Mouse (Mus musculus) intestine, embryonic 15.5 days (tissue): ENCODE data around the gene Mon1a. TPM values are rescaled to one million over a fixed set of nuclear protein-coding genes. Genes with fewer than 3 reads are reported as not detected.
A peak's percentile ranks its signal among the peaks of the same experiment; 100 is the strongest.

ENCODE experiments used
- ATAC-seq: fragments of 200-750 bp; cut with Nextera tagmentation; 2 replicates; pipeline ENCODE4 v1.8.0; 2017; ENCODE audit warnings: moderate TSS enrichment, moderate library complexity
- H3K27ac ChIP-seq: fragments of 300-500 bp; sonication (generic); 2 replicates; pipeline ENCODE4 v1.5.1; 2015; ENCODE audit warnings: mild to moderate bottlenecking, inconsistent platforms
- H3K27me3 ChIP-seq: fragments of 300-500 bp; sonication (generic); replicated peaks from 2 replicates; pipeline ENCODE4 v1.6.1; 2015; ENCODE audit warnings: inconsistent platforms
- H3K36me3 ChIP-seq: fragments of 300-500 bp; sonication (generic); 2 replicates; pipeline ENCODE4 v1.6.1; 2015; ENCODE audit warnings: inconsistent platforms
- H3K4me1 ChIP-seq: fragments of 300-500 bp; sonication (generic); replicated peaks from 2 replicates; pipeline ENCODE4 v1.6.1; 2015; ENCODE audit warnings: inconsistent platforms
- H3K4me2 ChIP-seq: fragments of 300-500 bp; sonication (generic); replicated peaks from 2 replicates; pipeline ENCODE4 v1.6.1; 2015; ENCODE audit warnings: mild to moderate bottlenecking, inconsistent platforms
- H3K4me3 ChIP-seq: fragments of 300-500 bp; sonication (generic); replicated peaks from 2 replicates; pipeline ENCODE4 v1.5.1; 2015; ENCODE audit warnings: inconsistent platforms
- H3K9ac ChIP-seq: fragments of 300-500 bp; sonication (generic); 2 replicates; pipeline ENCODE4 v1.6.1; 2015; ENCODE audit warnings: inconsistent platforms
- H3K9me3 ChIP-seq: fragments of 300-500 bp; sonication (generic); 2 replicates; pipeline ENCODE4 v1.6.1; 2016; ENCODE audit warnings: inconsistent platforms
- whole genome bisulfite sequencing: fragments of 180-500 bp; shearing (Covaris S2); methylation state at CpG from one replicate; pipeline ENCODE4 v1.1.7; 2015; 5-methylcytosine and 5-hydroxymethylcytosine counted together
- polyA plus RNA-seq: library from polyadenylated mRNA; unstranded; fragments of >200 nt; fragmentation: Nextera tagmentation; extraction: Ambion mirVana; gene quantifications from 2 replicates; pipeline ENCODE4 v1.2.1, GENCODE M21; 2015

The Mon1a gene
- polyA plus RNA-seq, 1 experiment from 2014 or later: 18.5 TPM

DNA sequence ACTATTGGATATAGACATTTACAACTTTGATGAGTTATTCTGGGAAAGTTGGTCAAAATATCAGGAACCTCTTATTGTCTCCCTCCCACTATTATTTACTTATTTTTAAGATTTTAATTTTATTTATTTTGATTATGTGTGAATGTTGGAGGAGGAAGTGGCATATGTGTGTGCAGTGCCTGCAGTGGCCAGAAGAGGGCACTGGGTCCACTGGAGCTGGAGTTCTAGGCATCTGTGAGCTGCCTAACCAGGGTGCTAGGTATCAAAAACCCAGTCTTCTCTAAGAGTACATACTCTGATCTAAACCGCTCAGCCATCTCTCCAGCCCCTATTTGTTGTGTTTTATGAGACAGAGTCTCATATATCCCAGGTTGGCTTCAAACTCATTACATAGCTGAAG, 3.1 kb downstream of the Mon1a start:
- Histone ChIP-seq H3K36me3 (no peaks in the 10 kb centered on the region), H3K27me3 (no peaks in the 10 kb centered on the region), H3K27ac (peak overlapping the region; percentile 86; the same call in 1 of the 2 replicates), H3K9ac (no peak overlapping the region), H3K9me3 (no peaks in the 10 kb centered on the region), H3K4me1 (peaks cover 14% of the 10 kb centered on the region), H3K4me3 (no peak overlapping the region), H3K4me2 (no peak overlapping the region; the same call in 1 of the 2 replicates)
- WGBS: 92% methylated on average over 1 of the region's 1 CpGs
- no peak for ATAC-seq

- ATAC-seq: no peak
- H3K9ac ChIP-seq: no peak overlapping the region
- 90% methylated on average over 10 of the region's 10 CpGs for WGBS
- no peaks in the 10 kb centered on the region for H3K9me3 ChIP-seq
- peaks cover 10% of the 10 kb centered on the region for H3K36me3 ChIP-seq
- H3K4me3 ChIP-seq: no peak overlapping the region
- no peak overlapping the region for H3K4me2 ChIP-seq
- H3K27ac ChIP-seq: no peak overlapping the region
- H3K4me1 ChIP-seq: 0 out of 2 replicates have a peak, but pooled peaks cover 5% of the 10 kb centered on the region
- H3K27me3 ChIP-seq: peaks cover 9% of the 10 kb centered on the region; the same call in 1 of the 2 replicates
These were observed 10.6 kb downstream of the Mon1a start for GRCm38 (mm10) chr9:107898563-107898962.

DNA sequence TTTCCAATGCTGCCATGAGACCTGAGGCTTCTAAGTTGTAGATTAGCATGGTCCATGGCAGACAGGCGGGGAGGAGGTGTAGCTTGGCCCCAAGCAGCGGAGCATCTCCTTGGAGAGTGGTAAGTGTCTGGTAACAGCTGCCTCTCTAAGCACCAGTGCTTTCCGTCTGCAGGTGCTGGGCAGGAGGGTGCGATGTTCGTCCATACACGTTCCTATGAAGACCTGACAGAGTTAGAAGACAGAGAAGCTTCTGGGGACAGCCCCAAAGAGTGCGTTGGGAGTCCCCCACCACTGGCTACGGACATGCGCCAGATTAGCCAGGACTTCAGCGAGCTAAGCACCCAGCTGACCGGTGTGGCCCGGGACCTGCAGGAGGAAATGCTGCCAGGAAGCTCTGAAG, 11.9 kb downstream of the Mon1a start:
- Histone ChIP-seq H3K4me2 (no peak overlapping the region), H3K9me3 (no peaks in the 10 kb centered on the region), H3K4me1 (peaks cover 6% of the 10 kb centered on the region; the same call in 1 of the 2 replicates), H3K9ac (no peak overlapping the region), H3K4me3 (no peak overlapping the region), H3K27ac (no peak overlapping the region), H3K27me3 (peaks cover 9% of the 10 kb centered on the region; the same call in 1 of the 2 replicates), H3K36me3 (peaks cover 10% of the 10 kb centered on the region)
- 74% methylated on average over 12 of the region's 12 CpGs for WGBS
- no peak for ATAC-seq

DNA sequence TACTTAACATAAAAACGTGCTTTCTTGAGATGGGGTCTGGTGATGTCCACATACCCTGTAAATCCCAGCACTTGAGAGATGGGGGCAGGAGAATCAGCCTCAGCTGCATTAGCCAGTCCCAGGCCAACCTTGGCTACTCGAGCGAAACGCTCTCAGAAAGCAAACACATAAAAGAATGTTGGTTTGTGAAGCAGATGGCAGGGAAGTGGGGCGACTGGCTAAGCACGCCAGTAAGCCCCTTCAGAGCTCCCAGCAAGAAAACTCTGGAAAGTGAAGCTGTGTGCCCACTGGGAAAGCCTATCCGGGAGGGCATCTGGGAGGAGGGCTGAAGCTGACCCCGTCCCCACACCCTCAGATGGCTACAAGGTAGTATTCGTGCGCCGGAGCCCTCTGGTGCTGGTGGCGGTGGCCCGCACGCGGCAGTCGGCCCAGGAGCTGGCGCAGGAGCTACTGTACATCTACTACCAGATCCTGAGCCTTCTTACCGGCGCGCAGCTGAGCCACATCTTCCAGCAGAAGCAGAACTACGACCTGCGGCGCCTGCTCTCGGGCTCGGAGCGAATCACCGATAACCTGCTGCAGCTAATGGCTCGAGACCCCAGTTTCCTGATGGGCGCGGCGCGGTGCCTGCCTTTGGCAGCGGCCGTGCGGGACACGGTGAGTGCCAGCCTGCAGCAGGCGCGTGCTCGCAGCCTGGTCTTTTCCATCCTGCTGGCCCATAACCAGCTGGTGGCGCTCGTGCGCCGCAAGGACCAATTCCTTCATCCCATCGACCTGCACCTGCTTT, 13.1 kb downstream of the Mon1a start:
- Histone ChIP-seq H3K27me3 (peaks cover 9% of the 10 kb centered on the region; the same call in 1 of the 2 replicates), H3K4me3 (peak overlapping the region; percentile 32), H3K9me3 (no peaks in the 10 kb centered on the region), H3K9ac (peak overlapping the region; percentile 44), H3K27ac (no peak overlapping the region), H3K36me3 (peaks cover 10% of the 10 kb centered on the region), H3K4me2 (peak overlapping the region; percentile 67), H3K4me1 (peaks cover 18% of the 10 kb centered on the region)
- peak; percentile 79 for ATAC-seq
- 13% methylated on average over 44 of the region's 44 CpGs for WGBS

- 26% methylated on average over 17 of the region's 17 CpGs for WGBS
These were observed 13.6 kb downstream of the Mon1a start for GRCm38 (mm10) chr9:107901627-107901914.

DNA sequence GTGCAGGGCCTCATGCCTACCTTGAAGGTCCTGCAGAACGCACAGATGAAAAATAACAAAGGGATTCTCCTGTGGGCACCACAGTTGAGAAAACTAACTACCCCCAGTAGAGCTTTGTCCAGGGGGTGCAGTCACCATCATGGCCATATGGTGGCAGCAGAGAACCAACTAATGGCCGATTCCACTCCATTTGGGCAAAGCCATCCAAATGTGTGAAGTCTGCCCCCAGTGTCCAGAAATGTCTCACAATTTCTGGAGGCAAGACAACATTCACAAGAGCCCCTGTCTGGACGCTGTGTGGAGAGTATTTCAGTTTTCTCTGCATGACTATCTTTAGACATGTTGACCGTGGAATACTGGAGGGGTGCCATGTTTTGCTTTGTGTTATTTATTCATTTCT, 16.8 kb downstream of the Mon1a start:
- H3K9me3 ChIP-seq: no peaks in the 10 kb centered on the region
- peak; percentile 4; the same call in 1 of the 2 replicates for ATAC-seq
- 3% methylated on average over 4 of the region's 4 CpGs for WGBS
- H3K9ac ChIP-seq: no peak overlapping the region
- no peak overlapping the region for H3K4me2 ChIP-seq
- H3K4me3 ChIP-seq: no peak overlapping the region
- H3K27me3 ChIP-seq: peaks cover 9% of the 10 kb centered on the region; the same call in 1 of the 2 replicates
- H3K4me1 ChIP-seq: peaks cover 45% of the 10 kb centered on the region
- H3K27ac ChIP-seq: no peak overlapping the region
- H3K36me3 ChIP-seq: peaks cover 10% of the 10 kb centered on the region

More at GRCm38 (mm10) chr9:107901627-107901914, 13.6 kb downstream of the Mon1a start:
- H3K36me3 ChIP-seq: peaks cover 10% of the 10 kb centered on the region
- ATAC-seq: no peak
- H3K9me3 ChIP-seq: no peaks in the 10 kb centered on the region
- no peak overlapping the region for H3K27ac ChIP-seq
- peak overlapping the region; percentile 44; the same call in 1 of the 2 replicates for H3K9ac ChIP-seq
- peaks cover 23% of the 10 kb centered on the region for H3K4me1 ChIP-seq
- H3K4me3 ChIP-seq: peak overlapping the region; percentile 32; the same call in 1 of the 2 replicates
- H3K27me3 ChIP-seq: peaks cover 9% of the 10 kb centered on the region; the same call in 1 of the 2 replicates
- H3K4me2 ChIP-seq: peak overlapping the region; percentile 67

DNA sequence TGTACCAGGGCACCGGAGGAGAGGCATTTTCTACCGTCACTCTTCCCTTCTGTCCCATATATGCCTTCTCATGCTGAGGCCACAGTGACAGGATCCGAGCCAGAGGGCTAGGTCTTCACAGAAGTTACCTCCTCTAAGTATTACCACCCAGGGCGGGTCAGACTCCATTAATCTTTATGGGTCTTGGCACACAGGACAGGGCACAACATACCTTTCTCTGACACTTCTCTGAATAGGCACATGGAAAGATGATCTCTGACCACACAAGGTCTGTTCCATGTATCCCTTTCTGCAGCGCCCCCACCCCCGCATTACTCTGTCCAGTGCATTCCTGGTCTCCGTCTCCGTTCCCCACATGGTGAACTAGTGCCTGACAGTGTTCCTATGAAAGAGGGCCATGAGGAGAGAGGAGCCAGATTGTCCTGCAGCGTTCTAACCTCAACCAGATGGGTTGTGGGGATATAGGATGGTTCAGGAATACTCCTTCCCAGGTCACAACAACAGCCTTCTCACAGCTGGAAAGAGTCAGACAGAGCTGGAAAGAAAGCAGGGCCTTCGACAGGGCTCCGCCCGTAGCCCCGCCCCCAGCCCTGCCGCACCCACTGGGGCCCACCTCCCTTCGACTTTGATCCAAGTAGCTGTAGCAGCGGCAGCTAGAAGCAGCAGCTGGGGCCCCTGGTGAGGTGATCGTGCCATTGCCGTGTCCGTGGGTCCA, 18.5 kb downstream of the Mon1a start, which contains the start of gene Mst1r:
Gene Mst1r (plus strand): TSS at position 622 of the 715 bp plus-strand sequence.
- H3K4me1 ChIP-seq: peaks cover 40% of the 10 kb centered on the region
- peak within 1 kb of the TSS; percentile 81 for H3K4me2 ChIP-seq
- no peaks in the 10 kb centered on the region for H3K9me3 ChIP-seq
- peaks cover 4% of the 10 kb centered on the region for H3K36me3 ChIP-seq
- peak; percentile 82 for ATAC-seq
- H3K27me3 ChIP-seq: no peaks in the 10 kb centered on the region
- peak within 1 kb of the TSS; percentile 83 for H3K27ac ChIP-seq
- WGBS: 19% methylated on average over 19 of the region's 19 CpGs
- peak within 1 kb of the TSS; percentile 53 for H3K4me3 ChIP-seq
- peak within 1 kb of the TSS; percentile 57 for H3K9ac ChIP-seq

GRCm38 (mm10) chr9:107906967-107907800, 19.2 kb downstream of the Mon1a start:
- WGBS: 38% methylated on average over 31 of the region's 31 CpGs
- H3K27ac ChIP-seq: peak overlapping the region; percentile 83
- peak overlapping the region; percentile 57 for H3K9ac ChIP-seq
- H3K4me1 ChIP-seq: peaks cover 40% of the 10 kb centered on the region
- peaks cover 10% of the 10 kb centered on the region for H3K36me3 ChIP-seq
- no peak for ATAC-seq
- H3K4me3 ChIP-seq: peak overlapping the region; percentile 53
- peak overlapping the region; percentile 81 for H3K4me2 ChIP-seq
- H3K27me3 ChIP-seq: no peaks in the 10 kb centered on the region
- H3K9me3 ChIP-seq: no peaks in the 10 kb centered on the region

DNA sequence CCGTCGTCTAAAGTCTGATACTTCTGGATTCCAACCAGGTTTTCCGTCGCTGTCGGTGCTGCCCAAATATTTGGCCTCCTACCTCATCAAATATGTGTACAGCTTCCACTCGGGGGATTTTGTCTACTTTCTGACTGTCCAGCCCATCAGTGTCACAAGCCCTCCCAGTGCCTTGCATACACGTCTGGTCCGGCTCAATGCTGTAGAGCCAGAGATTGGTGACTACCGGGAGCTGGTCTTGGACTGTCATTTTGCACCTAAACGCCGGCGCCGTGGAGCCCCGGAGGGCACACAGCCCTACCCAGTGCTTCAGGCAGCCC, 19.8 kb downstream of the Mon1a start:
- peaks cover 40% of the 10 kb centered on the region for H3K4me1 ChIP-seq
- H3K27ac ChIP-seq: peak overlapping the region; percentile 83
- no peak for ATAC-seq
- no peaks in the 10 kb centered on the region for H3K27me3 ChIP-seq
- peak overlapping the region; percentile 81 for H3K4me2 ChIP-seq
- H3K4me3 ChIP-seq: peak overlapping the region; percentile 53
- H3K9me3 ChIP-seq: no peaks in the 10 kb centered on the region
- WGBS: 64% methylated on average over 14 of the region's 14 CpGs
- peak overlapping the region; percentile 57 for H3K9ac ChIP-seq
- peaks cover 7% of the 10 kb centered on the region for H3K36me3 ChIP-seq

DNA sequence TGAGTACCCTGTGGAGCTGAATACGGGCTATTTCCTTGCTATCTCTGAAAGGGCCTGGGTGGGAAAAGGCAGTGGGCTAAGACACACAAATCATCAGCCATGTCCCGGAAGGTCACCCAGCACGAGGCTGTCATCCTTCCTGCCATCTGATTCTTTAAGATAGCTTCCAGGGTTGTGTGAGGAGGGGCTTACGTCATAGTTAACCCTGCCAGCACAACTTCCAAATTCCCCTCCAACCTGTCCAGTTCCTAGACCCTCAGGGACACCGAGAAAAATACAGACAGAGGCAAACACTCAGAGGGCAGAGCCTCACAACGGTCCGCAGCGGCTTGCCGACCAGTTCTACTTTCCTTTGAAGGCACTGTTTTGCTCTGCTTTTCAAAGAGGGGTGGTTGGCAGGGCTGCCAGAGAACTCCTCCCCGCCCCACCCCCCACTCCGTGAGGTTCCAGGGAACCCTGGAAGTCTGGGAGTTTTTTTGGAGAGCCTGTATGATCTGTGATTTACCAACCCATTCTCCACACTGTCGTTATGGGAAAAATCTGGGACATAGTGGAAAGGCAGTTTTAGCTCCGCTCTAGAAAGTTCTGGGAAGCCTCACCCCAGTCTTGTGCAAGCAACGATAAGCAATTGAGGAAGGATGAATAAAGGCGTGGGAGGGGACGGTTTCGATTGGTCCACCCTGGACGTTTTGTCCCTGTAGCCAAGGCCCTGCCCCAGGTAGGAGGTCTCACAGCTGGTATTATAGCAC, 20.6 kb downstream of the Mon1a start:
- 0 out of 2 replicates have a peak, but pooled peaks cover 6% of the 10 kb centered on the region for H3K36me3 ChIP-seq
- peaks cover 40% of the 10 kb centered on the region for H3K4me1 ChIP-seq
- H3K9ac ChIP-seq: peak overlapping the region; percentile 57
- H3K27me3 ChIP-seq: no peaks in the 10 kb centered on the region
- H3K4me2 ChIP-seq: peak overlapping the region; percentile 81
- WGBS: 27% methylated on average over 18 of the region's 18 CpGs
- peak overlapping the region; percentile 83 for H3K27ac ChIP-seq
- peak overlapping the region; percentile 53 for H3K4me3 ChIP-seq
- no peaks in the 10 kb centered on the region for H3K9me3 ChIP-seq
- peak; percentile 63 for ATAC-seq

DNA sequence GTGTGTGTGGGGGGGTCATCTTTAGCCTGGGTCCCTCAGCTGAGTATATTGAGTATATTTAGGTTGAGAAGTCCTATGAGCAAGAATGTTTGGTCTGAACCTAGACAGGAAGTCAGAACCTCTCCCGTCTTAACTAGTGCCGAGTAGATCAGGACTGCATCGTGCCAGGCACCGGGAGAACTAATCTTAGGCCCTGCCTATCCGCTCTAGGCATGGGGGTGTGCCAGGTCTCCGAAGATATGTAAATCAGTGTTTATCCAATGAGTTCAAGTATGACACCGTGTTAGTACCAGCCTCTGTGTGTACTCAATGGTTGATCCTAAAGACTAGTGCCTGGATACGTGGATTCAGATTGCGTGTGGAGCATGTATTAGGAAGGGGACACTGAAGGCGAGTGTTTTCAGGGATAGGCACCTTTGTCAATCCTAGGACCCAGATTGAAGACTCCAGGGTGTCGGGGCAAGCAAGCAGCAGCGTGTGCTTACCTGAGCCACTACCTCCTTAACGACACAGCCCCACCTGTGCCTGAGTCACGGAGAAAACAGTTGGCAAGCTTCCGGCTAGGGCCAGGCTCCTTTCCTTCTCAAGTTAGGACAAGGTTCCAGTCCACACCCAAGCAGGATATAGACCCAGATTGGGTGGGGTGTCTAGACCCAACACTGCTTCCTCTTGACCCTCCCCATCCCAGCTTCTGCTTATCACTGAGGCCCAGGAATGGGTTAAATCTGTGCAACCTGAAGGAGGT, 22.2 kb downstream of the Mon1a start:
- Histone ChIP-seq H3K27ac (peak overlapping the region; percentile 71), H3K4me3 (peak overlapping the region; percentile 53), H3K4me1 (peaks cover 35% of the 10 kb centered on the region), H3K9me3 (no peaks in the 10 kb centered on the region), H3K9ac (peak overlapping the region; percentile 2; the same call in 1 of the 2 replicates), H3K27me3 (no peaks in the 10 kb centered on the region), H3K36me3 (peaks cover 10% of the 10 kb centered on the region), H3K4me2 (peak overlapping the region; percentile 81)
- ATAC-seq: peak; percentile 62
- 63% methylated on average over 15 of the region's 15 CpGs for WGBS
